Mouse (Mus musculus) ES-E14 (cell line): Measurements from ENCODE around the gene Mapt.

Source experiments
- CHD2 ChIP-seq: IDR thresholded peaks from 2 replicates; pipeline ENCODE4 v1.6.1; 2014; ENCODE audit warnings: mild to moderate bottlenecking, low read depth, low read length, inconsistent platforms
- ZNF384 ChIP-seq: IDR thresholded peaks from 2 replicates; pipeline ENCODE4 v1.6.1; 2012; ENCODE audit warnings: low read depth, low read length, inconsistent platforms

DNA sequence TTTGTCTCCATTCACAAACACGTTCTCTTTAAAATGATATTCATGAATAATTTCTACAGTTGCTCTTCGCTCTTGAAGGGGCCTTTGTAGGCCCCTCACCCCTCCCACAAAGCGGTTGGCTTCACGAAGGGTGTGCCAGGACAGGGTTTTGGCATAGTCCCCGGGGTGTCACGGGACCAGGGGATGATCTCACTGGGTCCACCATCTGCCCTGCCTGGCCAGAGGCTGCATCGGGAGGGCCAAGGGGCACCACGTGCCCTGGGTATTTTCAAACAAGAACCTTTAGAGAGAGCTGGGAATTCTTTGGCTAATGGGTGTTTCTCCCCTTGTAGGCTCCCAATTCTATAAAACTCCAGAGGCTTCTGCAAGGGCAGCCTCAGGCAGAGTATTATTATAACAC, 41.2 kb downstream of the Mapt start:
- no peak for TF ChIP-seq CHD2
- no peak for TF ChIP-seq ZNF384
